Mouse (Mus musculus) limb, embryonic 11.5 days (tissue): ENCODE results near the gene Spsb4. TPM values are rescaled to one million over a fixed set of nuclear protein-coding genes. Genes with fewer than 3 reads are reported as not detected.

Source experiments
- ATAC-seq: fragments of 200-750 bp; cut with Nextera tagmentation; 2 replicates; pipeline ENCODE4 v1.8.0; 2017; ENCODE audit warnings: low read depth; ENCODE audit not compliant: insufficient number of reproducible peaks, low FRiP score, low TSS enrichment
- DNase-seq: peaks from one replicate; pipeline ENCODE4 v3.0.0-alpha.2; 2015; ENCODE audit warnings: low spot score
- H3K27ac ChIP-seq: fragments of 300-500 bp; sonication (generic); replicated peaks from 2 replicates; pipeline ENCODE4 v1.5.1; 2014; ENCODE audit warnings: low read depth, mild to moderate bottlenecking, low read length
- H3K27me3 ChIP-seq: fragments of 300-500 bp; sonication (generic); 2 replicates; pipeline ENCODE4 v1.6.1; 2014; ENCODE audit warnings: mild to moderate bottlenecking, low read length, mixed read lengths; ENCODE audit not compliant: control insufficient read depth, insufficient read depth
- H3K36me3 ChIP-seq: fragments of 300-500 bp; sonication (generic); 2 replicates; pipeline ENCODE4 v1.6.1; 2014; ENCODE audit warnings: mild to moderate bottlenecking, low read length, moderate library complexity, mixed read lengths; ENCODE audit not compliant: control insufficient read depth, insufficient read depth
- H3K4me1 ChIP-seq: fragments of 300-500 bp; sonication (generic); 2 replicates; pipeline ENCODE4 v1.6.1; 2014; ENCODE audit warnings: low read length, mixed read lengths; ENCODE audit not compliant: control insufficient read depth, insufficient read depth
- H3K4me2 ChIP-seq: fragments of 300-500 bp; sonication (generic); 2 replicates; pipeline ENCODE4 v1.6.1; 2014; ENCODE audit warnings: low read depth, mild to moderate bottlenecking, moderate library complexity; ENCODE audit not compliant: severe bottlenecking
- H3K4me3 ChIP-seq: fragments of 300-500 bp; sonication (generic); 2 replicates; pipeline ENCODE4 v1.5.1; 2014; ENCODE audit warnings: low read depth, low read length
- H3K9ac ChIP-seq: fragments of 300-500 bp; sonication (generic); 2 replicates; pipeline ENCODE4 v1.6.1; 2014; ENCODE audit warnings: mild to moderate bottlenecking, low read length
- H3K9me3 ChIP-seq: fragments of 300-500 bp; sonication (generic); 2 replicates; pipeline ENCODE4 v1.6.1; 2016; ENCODE audit warnings: low read length; ENCODE audit not compliant: control insufficient read depth
- WGBS: fragments of 180-500 bp; shearing (Covaris S2); extraction: QIAGEN DNeasy Blood & Tissue Kit; methylation state at CpG from one replicate; pipeline ENCODE4 v1.1.7; 2014; 5-methylcytosine and 5-hydroxymethylcytosine counted together
- polyA plus RNA-seq: library from polyadenylated mRNA; unstranded; fragments of >200 nt; fragmentation: Nextera tagmentation; extraction: Ambion mirVana; gene quantifications from 2 replicates; pipeline ENCODE4 v1.2.1, GENCODE M21; 2014

Gene Spsb4
- polyA plus RNA-seq, 1 experiment from 2014 or later, result 44.5 TPM

DNA sequence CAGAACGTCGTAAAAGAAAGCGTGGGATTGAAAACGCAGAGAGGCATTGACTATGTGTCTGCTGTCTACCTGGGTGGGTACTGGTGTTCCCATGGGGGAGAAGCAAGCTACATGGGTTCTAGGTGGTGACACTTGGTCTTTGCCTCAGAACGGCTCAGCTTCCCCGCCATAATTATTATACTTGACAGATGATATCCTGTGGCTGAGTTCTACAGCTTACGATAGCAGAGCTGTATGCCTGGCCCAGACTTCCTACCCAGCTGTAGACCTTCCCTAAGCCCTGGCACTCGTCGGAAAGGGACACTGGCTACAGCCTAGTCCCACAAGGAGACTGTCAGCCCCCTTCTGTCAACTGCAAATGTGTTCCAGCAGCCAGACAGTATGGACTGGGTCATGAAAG lies 37.5 kb downstream of the Spsb4 start:
- ATAC-seq (peak; percentile 35), DNase-seq (no peak)
- Histone ChIP-seq H3K4me2 (no peak overlapping the region), H3K27ac (peak overlapping the region; percentile 72), H3K9me3 (no peaks in the 10 kb centered on the region), H3K4me1 (peaks cover 58% of the 10 kb centered on the region), H3K9ac (no peak overlapping the region), H3K4me3 (no peak overlapping the region), H3K27me3 (no peaks in the 10 kb centered on the region), H3K36me3 (no peaks in the 10 kb centered on the region)
- 6% methylated on average over 9 of the region's 9 CpGs for WGBS

GRCm38 (mm10) chr9:96980037-96980997 lies 38.3 kb downstream of the Spsb4 start:
- WGBS, result 37% methylated on average over 10 of the region's 10 CpGs
- peaks cover 58% of the 10 kb centered on the region for H3K4me1 ChIP-seq
- no peaks in the 10 kb centered on the region for H3K9me3 ChIP-seq
- H3K9ac ChIP-seq, result peak overlapping the region; percentile 19; the same call in 1 of the 2 replicates
- peak overlapping the region; percentile 65 for H3K27ac ChIP-seq
- no peak overlapping the region for H3K4me3 ChIP-seq
- ATAC-seq (peak; percentile 85), DNase-seq (peak; percentile 88)
- no peaks in the 10 kb centered on the region for H3K27me3 ChIP-seq
- no peaks in the 10 kb centered on the region for H3K36me3 ChIP-seq
- H3K4me2 ChIP-seq, result no peak overlapping the region

GRCm38 (mm10) chr9:96979417-96980030 lies 39.1 kb downstream of the Spsb4 start:
- Histone ChIP-seq H3K27me3 (no peaks in the 10 kb centered on the region), H3K4me3 (no peak overlapping the region), H3K9me3 (no peaks in the 10 kb centered on the region), H3K27ac (peak overlapping the region; percentile 65; the same call in 1 of the 2 replicates), H3K4me1 (peaks cover 58% of the 10 kb centered on the region), H3K9ac (no peak overlapping the region), H3K36me3 (no peaks in the 10 kb centered on the region), H3K4me2 (no peak overlapping the region)
- no peak for DNase-seq
- no peak for ATAC-seq
- 27% methylated on average over 13 of the region's 13 CpGs for WGBS

DNA sequence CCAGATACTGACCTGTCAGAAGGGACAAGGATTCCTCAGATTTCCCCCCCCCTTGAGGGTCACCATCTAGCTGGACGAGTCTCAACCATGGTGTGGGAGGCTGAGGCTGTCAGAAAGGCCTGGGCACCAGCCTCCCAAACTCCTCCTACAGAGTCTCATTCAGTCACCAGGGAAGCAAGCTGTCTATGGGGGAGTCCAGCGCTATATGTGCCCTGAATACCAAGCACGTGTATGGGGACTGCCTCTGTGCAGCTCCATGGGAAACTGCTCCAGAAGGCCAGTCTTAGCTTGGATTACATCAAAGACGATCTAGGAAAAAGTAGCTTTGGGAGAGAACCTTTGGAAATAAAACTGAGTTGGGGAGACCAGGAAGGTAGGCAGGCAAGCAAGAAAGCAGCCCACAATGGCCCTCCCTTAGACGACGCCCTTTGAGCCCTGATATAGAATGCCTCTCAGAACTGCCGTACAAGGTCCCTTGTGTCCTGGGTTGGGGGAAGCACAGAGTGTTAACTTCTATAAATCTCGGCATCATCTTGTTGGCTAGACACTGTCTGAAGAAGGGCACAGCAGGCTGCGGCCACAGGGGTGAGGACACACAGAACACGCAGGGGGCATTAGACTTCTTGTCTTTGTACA lies 40.4 kb downstream of the Spsb4 start:
- DNase-seq (no peak), ATAC-seq (no peak)
- H3K27ac ChIP-seq, result no peak overlapping the region
- no peak overlapping the region for H3K9ac ChIP-seq
- no peak overlapping the region for H3K4me2 ChIP-seq
- peaks cover 54% of the 10 kb centered on the region for H3K4me1 ChIP-seq
- no peak overlapping the region for H3K4me3 ChIP-seq
- WGBS, result 73% methylated on average over 10 of the region's 10 CpGs
- H3K27me3 ChIP-seq, result no peaks in the 10 kb centered on the region
- no peaks in the 10 kb centered on the region for H3K36me3 ChIP-seq
- no peaks in the 10 kb centered on the region for H3K9me3 ChIP-seq

DNA sequence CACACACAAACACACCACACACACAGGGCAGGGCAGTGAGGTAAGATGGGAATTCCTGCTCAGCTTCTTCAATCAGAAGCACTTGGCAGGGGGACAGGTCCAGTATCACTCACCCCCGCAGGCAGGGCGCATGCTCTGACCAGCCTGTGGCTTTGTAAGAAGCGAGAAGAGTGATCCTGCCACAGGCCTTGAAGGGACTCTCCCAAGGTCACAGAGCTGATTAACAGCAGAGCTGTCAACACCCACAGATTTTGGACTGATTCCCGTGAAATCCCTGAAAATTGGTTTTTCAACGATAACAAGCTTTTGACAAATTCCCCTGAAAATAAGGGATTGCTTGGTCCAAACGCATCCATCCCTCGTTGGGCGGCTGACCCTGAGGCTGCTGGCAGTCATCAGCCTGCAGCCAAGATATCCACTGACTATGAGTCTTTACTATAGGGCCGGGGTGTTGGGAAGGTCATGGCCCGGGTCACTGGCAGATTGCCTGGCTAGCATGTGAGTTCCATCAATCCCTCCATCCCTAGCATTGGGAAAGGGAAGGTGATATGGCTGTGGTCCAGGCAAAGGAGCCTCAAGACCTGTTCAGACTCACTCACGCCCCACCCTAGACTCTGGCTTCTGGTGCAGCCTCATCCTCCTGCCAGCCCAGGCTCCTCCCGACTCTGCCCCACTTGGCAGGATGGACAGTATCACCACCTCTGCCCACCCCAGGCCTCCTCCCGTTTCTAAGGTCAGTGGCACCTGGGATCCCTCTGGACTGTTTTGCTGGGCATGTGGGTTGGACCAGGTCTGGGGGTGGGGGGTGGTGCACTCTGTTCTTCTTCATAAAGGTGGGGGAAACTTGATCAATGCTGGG lies 41.1 kb downstream of the Spsb4 start:
- ATAC-seq (no peak), DNase-seq (no peak)
- H3K9me3 ChIP-seq, result no peaks in the 10 kb centered on the region
- no peak overlapping the region for H3K27ac ChIP-seq
- 35% methylated on average over 13 of the region's 13 CpGs for WGBS
- no peak overlapping the region for H3K9ac ChIP-seq
- no peaks in the 10 kb centered on the region for H3K36me3 ChIP-seq
- H3K4me1 ChIP-seq, result peaks cover 53% of the 10 kb centered on the region
- H3K27me3 ChIP-seq, result no peaks in the 10 kb centered on the region
- no peak overlapping the region for H3K4me2 ChIP-seq
- no peak overlapping the region for H3K4me3 ChIP-seq

GRCm38 (mm10) chr9:96973091-96973490 lies 45.6 kb downstream of the Spsb4 start:
- no peaks in the 10 kb centered on the region for H3K9me3 ChIP-seq
- H3K4me3 ChIP-seq, result no peak overlapping the region
- 88% methylated on average over 9 of the region's 9 CpGs for WGBS
- ATAC-seq (no peak), DNase-seq (no peak)
- no peaks in the 10 kb centered on the region for H3K27me3 ChIP-seq
- no peak overlapping the region for H3K9ac ChIP-seq
- H3K27ac ChIP-seq, result no peak overlapping the region
- no peak overlapping the region for H3K4me2 ChIP-seq
- H3K36me3 ChIP-seq, result no peaks in the 10 kb centered on the region
- peaks cover 12% of the 10 kb centered on the region; the same call in 1 of the 2 replicates for H3K4me1 ChIP-seq

DNA sequence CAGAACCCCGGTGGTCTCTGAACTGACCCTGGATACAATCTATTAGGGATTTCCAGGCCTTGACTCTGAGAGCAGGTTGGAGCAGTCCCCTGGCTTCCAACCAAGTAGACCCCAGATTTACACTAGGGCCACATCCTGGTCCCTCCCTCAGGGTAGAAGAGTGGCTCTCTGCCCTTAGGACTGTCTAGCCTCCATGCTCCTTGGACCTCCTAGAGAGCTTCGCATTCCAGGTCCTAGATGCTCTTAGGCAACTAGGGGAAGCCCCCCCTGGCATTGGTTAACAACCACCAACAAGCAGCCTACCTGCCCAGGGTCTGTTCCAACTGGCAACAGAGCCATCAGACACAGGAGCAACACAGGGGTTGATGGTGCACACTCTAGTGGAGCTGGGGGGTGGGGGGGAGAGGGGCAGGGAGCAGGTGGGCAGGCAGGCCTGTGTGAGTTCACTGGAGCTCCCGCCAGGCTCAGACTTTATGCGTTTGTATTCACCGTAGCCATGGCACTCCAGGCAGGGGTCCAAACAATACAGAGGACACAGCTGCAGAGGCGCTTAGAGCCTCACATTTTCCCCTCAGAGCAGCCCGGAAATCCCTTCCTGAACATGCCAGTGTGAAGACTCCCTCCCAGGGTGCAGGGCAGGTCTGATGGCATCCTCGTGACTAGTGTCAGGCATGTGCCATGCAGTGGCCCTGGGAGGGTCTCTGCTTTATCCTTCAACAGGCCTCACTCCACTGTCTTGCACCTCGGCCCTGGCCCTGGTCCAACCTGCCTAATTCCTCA lies 46.8 kb downstream of the Spsb4 start:
- no peaks in the 10 kb centered on the region for H3K9me3 ChIP-seq
- no peaks in the 10 kb centered on the region for H3K36me3 ChIP-seq
- 63% methylated on average over 9 of the region's 9 CpGs for WGBS
- no peak overlapping the region for H3K4me2 ChIP-seq
- ATAC-seq (0 out of 2 replicates have a peak, but pooled peaks have one; percentile 69), DNase-seq (peak; percentile 60)
- H3K27ac ChIP-seq, result 0 out of 2 replicates have a peak overlapping the region, but pooled peaks have one; percentile 10
- no peak overlapping the region for H3K4me3 ChIP-seq
- no peaks in the 10 kb centered on the region for H3K27me3 ChIP-seq
- H3K4me1 ChIP-seq, result 0 out of 2 replicates have a peak, but pooled peaks cover 7% of the 10 kb centered on the region
- no peak overlapping the region for H3K9ac ChIP-seq
